Mouse (Mus musculus) CD8-positive naive resting alpha-beta T cell, adult 2 months (primary cell): ENCODE data around the gene Hoxb3.

Source experiments
- DNase-seq, 2 experiments: peaks; one replicate each; pipeline ENCODE4 v3.0.0; 2022; ENCODE audit warnings: low read depth in 2 of 2, low spot score in 2 of 2

The Hoxb3 gene

DNA sequence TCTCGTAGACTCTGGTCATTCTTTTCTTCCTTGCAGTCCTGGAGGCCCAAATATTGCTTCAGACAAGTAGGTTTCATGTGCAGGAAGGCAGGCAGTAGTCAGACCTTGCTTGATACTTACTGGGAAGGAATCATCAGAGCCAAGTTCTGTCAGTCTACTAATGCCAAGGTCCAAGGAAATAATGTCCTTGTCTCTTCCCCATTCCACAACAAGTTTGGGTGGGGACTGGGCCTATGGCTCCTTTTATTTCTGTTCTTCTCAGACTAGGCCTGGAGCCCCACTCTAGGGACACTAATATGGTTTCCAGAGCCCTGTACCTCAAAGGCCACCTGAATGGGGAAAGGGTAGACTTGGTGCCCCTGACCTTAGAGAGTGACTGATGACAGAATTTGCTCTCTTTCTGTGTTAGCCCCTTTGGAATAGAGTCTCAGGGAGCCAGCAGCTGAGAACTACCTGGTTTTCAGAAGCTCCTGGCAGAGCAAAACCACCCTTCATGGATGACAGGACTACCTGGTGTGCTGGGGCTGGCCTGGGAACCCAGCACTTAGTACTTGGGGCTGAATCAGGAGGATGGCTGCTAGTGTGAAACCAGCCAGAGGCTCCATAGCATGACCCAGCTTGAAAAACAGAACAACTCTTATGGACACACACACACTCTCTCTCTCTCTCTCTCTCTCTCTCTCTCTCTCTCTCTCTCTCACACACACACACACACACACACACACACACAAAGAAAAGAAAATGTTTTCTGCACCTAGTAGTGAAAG is 34.5 kb upstream of the Hoxb3 start:
- DNase-seq = no peak

GRCm38 (mm10) chr11:96289293-96289692 is 33.8 kb upstream of the Hoxb3 start:
- no peak for DNase-seq

GRCm38 (mm10) chr11:96289837-96290236 is 33.3 kb upstream of the Hoxb3 start:
- DNase-seq = no peak

GRCm38 (mm10) chr11:96290705-96291355 is 32.3 kb upstream of the Hoxb3 start:
- DNase-seq = no peak

DNA sequence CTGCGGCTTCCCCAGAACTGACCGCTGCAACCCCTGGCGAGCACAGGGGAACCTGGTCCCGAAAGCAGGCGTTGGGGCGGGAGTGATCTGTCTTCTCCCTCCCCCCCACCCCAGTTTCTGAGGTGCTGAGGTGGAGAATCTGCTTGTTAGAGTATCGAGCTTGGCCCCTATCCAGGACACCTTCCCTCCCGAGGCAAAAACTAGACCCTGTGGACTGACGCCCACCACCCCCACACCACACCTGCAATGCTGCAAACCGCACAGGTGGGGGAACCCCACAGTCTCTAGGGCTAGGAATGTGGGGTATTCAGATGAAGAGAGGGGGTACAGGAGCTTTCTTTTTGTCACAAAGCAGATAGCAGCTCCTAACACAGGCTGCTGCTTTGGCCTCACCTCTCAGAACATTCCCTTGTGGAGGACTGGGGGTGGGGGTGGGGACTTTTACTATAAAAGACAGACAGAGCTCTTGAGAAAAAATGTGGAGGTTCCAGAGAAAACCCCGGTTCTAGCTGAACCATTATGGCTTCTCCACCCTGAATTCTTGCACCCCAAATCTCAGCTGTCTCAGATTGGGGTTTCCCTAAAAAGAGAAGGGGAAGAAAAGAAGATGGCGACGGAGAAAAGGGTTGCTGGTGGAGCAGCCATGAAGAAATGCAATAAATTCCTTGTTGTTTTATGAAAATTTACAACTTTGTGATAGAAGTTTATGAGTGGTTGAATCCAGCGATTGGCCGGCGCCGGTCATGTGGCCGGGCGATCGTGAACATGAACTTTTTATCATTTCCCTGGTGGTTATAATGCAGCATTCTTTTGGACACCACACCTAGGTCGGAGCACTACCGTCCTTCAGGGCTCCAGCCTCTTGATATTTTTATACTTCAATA is 31.2 kb upstream of the Hoxb3 start, which contains the start of gene Hoxb6:
Hoxb6 (plus strand) TSS at position 796 of the 884 bp plus-strand sequence.
- no peak for DNase-seq

- DNase-seq = no peak
These were observed 30.4 kb upstream of the Hoxb3 start for GRCm38 (mm10) chr11:96292565-96293301.

GRCm38 (mm10) chr11:96293302-96293921 is 29.7 kb upstream of the Hoxb3 start:
- no peak for DNase-seq

DNA sequence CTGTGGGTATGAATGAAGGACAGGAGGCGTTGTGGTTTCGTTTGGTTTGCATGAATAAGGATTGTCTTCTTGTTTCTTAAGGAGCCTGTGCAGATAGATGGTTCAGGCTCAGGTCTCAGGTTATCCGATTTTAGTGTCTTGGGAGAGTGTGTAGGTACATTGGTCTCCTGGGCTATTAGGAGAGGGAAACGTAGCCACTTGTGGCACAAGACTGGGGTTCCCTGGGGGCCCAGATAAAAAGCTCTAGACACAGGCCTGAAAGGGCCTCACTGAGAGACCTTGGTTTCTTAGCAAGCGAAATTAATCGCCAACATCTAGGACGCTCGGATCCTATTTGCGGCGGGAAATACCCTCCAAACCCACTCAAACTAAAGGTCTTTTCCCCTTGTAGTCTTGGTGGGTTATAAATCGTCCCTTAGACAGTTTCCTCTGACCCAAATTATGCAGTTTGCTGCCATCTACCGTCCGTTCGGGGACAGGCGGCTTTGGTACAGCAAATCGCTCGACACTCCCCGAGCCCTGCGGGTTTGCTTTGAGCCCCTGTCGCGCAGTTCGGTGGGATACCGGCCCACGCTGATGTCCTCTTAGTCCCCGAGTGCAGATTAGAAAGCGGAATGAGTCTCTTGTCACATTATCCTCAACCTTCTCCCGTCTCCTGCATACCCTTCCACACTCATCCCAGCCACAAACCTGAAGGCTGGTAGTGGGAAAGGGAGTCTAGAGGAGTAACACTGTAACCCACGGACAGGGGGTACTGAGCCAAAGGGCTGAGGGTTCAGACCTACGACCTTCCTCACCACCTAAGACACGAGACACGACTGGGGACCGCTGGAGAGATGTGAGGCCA is 28.7 kb upstream of the Hoxb3 start:
- peak; percentile 68 to 86 for DNase-seq

GRCm38 (mm10) chr11:96295092-96295835 is 27.9 kb upstream of the Hoxb3 start:
- no peak for DNase-seq

GRCm38 (mm10) chr11:96296997-96297396 is 26.1 kb upstream of the Hoxb3 start:
- no peak for DNase-seq

- no peak for DNase-seq
These were observed 25.7 kb upstream of the Hoxb3 start for GRCm38 (mm10) chr11:96297428-96297827.

- no peak for DNase-seq
These were observed 25.0 kb upstream of the Hoxb3 start for GRCm38 (mm10) chr11:96297968-96298635.

- DNase-seq = no peak
These were observed 24.0 kb upstream of the Hoxb3 start for GRCm38 (mm10) chr11:96298895-96299667.

DNA sequence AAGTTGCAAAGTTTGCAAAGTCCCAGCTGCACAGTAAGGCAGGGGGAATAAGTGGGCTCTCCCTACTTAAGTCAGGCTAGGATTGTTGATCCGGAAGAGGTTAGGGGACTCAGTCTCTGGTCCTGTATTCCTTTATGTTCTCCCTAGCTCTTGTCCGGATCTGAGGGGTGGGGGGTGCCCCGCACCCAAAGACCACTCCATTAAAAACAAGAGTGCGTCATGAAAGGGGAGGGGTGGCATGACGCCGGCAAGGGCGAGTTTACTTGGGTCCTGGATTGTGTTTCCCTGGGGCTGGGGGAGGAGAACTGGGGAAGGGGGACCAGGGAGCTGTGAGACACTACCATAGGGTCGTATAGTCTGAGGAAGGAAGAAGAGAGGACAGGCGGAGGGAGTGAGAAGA is 23.3 kb upstream of the Hoxb3 start:
- no peak for DNase-seq

- no peak for DNase-seq
These were observed 22.6 kb upstream of the Hoxb3 start for GRCm38 (mm10) chr11:96300354-96301063.

DNA sequence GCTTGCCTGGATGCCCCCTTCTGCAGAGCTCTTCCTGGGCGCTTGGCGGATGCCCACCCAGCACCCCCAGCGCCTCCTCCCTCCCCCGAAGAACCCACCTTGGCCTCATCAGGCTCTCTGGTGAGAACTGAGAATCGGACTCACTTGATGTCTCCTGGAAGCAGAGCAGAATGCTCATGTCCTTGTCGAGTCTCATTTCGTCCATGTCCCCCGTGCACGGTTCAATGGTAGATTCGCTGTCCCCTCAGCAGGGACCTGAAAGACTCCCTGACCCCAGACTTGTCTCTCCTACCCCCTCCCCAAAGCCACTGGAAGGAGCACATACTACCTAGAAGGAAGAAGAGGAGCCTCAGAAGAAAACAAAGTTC is 22.1 kb upstream of the Hoxb3 start:
- DNase-seq = no peak

GRCm38 (mm10) chr11:96301837-96302236 is 21.3 kb upstream of the Hoxb3 start:
- DNase-seq = no peak
